Mouse (Mus musculus) embryo, embryonic 11.5 days (tissue): ENCODE measurements at regions not wholly inside any gene's neighbourhood (a gene's known extent, or its start where the extent isn't known, plus 50 kb on each side); places are given as distances from the start of the nearest gene placed in this dataset.

ENCODE experiments used
- DNase-seq: peaks from one replicate; pipeline ENCODE4 v3.0.0-alpha.2; 2012; ENCODE audit warnings: low read depth, low spot score

DNA sequence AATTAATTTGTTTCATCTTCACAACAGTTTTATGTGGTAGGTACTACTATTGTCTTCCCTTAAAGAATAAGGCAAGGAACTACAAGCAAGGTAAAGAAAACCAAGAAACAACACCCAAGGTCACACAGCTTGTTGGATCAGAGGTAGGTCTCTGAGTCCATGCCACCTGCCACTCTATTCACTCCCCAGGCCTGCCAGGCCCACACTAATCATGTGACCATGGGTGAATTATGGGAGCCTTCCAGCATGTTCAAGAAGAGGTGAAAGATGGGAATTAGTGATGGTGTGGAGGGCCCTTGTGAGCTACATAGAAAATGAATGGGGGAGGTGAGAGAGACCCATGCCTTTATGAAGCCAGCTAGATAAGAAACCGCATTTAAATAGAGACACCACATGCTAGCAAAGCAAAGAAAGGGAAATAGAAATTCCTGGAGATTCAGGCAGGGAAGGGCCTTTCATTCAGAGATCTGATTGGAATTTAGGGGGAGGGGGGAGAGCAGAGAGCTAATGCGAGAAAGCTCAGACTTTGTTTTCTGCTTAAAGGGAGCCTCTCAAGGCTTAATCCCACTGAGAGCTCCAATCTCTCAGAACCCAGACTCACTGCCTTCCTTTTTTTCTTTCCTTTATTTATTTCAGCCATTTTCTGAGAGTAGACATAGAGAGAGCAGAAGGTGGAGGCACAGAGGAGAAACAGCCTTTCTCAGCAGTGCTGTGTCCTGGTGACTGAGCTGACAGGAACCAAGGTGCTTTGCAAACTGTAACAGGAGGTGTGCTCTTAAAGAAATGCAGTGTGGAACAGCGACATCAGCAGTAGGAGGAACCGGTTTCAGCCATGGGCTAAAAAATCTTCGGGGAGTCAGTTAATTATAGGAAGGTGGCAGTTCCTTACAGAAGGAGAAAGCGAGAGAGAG is 160.0 kb downstream of the Spata19 start:
- DNase-seq: no peak

DNA sequence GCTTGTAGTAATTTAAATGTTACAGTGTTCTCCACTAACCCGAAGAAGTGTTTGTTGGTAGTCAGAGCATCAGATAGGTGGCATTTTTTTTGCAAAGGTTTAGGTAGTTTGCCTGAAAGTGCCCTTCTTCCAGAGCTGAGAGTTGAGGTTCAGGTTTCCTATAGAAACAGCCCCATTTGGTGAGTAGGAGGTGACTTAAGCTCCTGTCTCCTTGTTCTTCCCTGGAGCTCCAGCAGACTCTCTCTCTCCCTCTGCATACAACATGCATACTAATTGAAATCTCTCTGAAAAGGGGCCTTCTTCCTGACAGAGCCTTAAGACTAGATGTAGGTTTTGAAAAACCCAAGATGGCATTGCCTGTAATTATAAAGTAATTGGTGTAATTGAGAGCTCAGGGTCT is 161.3 kb downstream of the Spata19 start:
- no peak for DNase-seq

DNA sequence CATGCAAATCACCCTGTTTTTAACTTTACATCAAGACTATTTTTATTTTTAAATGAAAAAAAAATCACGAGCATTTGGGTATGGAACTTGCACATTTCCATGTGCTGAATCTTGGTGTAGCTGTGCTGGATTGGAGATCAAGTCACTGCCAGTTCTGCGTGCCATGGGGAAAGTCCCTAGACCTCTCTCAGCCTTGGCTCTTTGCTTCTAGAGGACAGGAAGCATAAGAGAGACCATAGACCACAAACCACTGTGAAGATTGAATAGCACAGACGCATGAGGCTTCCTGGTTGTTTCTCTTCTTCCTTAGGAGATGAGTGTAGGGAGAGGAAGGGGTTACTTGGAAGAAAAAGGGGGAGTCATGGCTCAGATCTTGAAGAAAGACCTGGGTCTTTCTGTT is 161.7 kb downstream of the Spata19 start:
- no peak for DNase-seq

DNA sequence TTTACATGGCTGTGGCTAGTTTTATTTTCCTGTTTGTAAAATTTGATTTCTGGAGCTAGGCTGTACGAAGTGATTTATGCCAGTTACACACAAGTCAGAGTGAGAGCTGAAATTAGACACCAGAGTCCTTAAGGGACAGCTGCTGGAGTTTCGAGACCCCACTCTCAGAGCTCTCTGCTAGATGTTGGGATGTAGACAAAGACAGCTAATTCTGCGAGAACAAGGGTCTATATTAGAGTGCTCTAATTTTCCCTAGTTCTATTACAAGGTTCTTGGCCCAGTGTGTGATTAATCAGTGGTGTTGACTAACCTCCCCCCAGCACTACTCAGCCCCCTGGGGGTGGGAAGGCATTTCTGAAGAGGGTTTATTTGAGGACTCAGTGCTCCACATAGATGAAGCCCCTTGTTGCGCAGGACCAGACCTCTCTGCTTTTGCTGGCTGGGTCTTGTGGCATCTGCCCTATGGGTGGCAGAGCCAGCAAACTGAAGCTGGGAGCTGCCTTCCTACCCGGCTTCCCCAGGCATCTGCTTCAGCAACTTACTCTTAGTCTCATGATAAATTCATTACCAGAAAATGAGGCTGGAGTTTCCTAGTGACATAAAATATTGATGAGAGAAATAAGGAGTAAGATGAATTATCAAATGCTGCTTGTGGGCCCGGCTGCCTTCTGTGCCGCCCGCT is 171.9 kb downstream of the Spata19 start:
- DNase-seq: no peak

DNA sequence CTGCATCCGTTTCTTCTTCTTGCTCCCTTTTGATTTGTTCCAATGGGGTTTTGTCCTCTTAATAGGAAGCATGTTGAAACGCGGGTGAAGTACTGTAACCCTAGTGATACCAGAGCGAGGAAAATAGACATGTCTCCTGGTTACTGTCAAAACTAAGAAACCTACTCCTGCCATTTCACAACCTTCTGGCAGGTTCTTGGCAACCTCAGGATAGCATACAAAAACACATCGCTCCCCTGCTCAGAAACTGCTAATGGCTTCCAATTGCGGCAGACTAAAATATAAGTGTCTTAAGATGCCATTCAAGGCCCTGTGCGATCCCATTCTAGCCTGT is 172.4 kb downstream of the Spata19 start:
- no peak for DNase-seq

DNA sequence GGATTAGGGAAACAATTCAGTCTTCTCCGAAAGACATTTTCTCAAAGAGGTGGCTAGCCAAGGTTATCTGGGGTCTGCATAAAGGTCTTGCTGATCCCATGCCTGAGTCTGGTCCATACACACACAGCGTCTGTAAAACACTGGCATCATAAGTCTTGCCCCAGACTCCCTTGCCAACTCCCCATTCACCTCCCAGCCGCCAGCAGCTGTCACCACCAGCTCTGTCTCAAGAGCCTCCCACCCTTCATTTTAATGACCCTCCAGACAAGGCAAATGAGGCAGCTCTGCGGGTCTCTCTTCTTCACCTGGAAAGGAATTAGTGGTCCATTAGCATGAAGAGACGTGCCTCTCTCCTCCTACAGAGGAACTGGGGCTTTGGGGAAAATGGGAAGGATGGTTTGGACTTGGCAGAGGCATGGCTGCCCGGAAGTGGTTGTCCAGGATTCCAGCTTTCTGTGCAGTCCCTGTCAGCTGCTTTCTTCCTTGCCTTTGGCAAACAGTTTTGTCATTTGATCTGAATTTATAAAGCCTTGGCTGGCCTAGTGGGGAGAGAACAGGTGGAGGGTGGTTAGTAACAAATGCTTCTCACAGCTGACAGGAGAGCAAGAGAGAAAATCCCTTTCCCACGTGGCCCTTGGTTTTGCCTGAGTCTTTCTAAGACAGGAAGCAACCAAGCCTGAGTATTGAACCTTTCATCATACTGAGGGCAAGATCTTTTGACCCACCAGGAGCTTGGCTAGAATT is 173.3 kb upstream of the Opcml start:
- no peak for DNase-seq

DNA sequence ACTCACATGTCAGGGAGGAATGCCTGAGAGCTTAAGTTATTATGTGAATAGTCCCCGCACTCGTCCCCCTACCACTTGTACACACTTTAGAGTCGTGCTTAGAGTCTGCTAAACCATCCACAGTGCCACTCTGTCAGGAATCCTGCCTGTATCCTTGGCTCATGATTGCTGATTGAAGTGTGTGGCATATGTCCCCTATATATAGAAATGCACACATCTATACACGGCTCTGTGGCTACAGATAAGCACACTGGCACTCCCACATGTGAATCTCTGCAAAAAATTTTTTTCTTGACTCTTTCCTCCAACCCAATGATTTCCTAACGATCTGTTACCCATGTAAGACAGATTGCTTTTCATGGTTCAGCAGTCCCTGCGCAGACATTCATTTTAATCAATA is 155.7 kb upstream of the Opcml start:
- no peak for DNase-seq

DNA sequence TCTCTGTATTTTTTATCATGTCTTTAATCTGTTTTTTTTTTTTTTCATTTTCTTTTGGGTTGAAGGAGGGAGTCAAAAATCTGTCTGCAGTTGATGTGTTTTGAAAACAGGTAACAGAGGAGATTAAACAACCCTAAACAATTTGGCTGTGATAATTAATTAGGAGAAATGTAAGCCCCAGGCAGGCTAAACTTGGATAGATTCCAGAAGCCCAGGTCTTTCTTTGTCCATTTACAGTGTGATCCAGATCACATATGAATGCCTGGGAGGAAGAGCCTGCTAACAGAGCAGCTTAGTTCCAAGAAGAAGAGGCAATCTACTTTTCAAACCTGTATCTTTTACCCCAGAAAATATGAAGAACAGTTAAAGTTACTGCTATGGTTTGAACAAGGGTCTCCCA is 150.0 kb upstream of the Opcml start:
- no peak for DNase-seq

DNA sequence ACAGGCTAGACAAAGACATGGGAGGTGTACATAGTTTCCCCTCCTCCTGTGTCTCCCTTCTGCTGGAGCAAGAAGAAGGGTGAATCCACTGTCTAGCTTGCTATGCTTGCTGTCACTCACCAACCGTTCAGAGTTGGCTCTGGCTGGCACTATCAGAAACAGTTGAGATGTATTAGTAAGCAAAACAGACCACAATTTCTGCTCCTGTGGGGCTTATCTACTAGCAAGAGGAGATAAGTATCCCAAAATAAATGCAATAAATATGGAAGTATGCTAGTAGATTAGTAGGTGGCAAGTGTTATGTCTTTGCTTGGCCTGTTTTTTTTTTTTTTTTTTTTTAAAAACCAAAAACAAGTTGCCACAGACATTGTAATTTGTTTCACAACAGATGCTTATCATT is 147.3 kb upstream of the Opcml start:
- no peak for DNase-seq

DNA sequence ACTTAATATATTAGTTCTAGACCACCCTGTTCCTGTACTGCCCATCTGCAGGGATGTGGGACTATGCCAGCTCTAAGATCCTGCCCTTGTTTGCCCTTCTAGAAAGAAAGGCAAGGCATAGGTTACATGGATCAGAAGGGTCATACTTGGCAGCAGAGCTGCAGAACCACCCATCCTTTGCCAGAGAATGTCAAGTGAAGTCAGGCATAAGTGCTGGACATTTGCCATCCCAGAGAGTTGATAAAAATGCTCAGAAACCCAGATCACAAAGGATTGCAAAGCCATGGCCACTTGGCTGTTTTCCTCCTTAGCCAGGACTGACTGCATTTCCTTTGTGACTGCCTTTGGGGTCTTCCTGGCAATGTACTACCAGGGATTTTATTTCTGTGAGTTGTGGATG is 146.7 kb upstream of the Opcml start:
- DNase-seq: no peak

DNA sequence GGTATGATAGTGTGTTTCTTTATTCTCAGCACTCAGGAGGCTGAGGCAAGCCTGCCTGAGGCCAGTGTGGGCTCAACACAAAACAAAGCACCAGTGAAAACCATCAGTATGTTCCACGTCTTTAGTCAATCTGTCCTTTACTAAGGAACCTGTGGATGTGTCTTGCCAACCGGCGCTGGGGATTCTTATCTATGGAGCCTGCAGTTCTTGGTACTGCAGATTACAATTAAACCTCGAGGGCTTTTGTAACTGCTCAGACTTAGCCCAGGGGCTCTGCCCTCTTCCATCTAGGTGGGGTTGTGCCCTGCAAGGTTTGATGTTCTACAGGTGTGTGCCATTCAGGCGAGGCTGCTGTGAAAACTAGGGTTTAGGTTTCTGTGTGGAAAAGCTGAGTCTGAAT is 145.1 kb upstream of the Opcml start:
- no peak for DNase-seq

DNA sequence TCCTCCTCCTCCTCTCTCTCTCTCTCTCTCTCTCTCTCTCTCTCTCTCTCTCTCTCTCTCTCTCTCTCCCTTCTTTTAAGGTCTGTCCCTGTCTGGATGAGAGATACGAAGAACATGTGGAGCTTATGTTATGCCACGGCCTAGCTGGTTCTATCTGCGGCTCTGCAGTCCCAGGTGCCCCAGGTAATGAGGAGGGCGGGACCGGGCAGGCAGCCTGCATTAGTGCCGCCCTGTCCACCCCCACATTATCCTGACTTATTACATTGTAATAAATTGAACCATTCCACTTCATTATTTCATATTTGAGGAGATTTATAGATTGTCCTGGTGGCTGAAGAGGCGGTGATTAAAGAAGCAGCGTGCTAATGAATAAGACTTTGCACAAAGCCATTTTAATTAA is 144.5 kb upstream of the Opcml start:
- no peak for DNase-seq

DNA sequence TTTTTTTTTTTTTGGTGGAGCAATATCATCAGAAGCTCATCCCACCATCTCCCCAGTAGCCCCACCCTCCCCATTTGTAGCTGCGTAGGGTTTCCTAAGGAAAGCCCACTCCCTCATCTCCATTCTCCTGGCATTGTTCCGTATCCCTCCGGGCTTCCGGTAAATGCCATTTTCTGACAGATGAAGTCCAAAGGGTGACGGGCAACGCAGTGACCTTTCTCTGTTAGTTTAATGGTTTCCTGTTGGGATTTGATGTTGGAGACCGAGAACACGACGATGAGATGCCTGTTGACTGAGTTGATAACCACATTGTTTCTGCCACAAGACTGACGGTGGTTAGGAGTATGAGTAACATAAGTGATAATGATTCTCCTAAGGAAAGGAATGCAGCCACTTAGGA is 143.6 kb upstream of the Opcml start:
- no peak for DNase-seq

DNA sequence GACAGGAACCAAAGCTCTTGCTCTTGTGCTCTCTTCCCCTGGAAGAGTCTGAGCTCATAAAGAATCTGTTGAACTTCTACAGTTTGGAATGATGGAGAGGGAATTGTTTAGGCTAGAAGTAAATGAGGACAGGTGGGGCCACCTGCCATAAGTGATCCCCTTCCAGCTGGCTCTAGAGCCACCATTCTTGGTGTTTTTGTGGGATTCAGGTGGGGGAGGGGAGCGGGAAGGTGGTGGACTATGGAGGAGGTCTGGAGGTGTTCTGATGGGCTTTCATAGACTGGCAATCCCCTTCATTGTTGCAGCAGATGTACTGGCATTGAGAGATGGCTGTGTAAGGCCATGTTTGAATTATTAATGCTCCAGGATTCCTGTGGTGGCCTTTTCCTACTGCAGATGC is 132.6 kb upstream of the Opcml start:
- no peak for DNase-seq

DNA sequence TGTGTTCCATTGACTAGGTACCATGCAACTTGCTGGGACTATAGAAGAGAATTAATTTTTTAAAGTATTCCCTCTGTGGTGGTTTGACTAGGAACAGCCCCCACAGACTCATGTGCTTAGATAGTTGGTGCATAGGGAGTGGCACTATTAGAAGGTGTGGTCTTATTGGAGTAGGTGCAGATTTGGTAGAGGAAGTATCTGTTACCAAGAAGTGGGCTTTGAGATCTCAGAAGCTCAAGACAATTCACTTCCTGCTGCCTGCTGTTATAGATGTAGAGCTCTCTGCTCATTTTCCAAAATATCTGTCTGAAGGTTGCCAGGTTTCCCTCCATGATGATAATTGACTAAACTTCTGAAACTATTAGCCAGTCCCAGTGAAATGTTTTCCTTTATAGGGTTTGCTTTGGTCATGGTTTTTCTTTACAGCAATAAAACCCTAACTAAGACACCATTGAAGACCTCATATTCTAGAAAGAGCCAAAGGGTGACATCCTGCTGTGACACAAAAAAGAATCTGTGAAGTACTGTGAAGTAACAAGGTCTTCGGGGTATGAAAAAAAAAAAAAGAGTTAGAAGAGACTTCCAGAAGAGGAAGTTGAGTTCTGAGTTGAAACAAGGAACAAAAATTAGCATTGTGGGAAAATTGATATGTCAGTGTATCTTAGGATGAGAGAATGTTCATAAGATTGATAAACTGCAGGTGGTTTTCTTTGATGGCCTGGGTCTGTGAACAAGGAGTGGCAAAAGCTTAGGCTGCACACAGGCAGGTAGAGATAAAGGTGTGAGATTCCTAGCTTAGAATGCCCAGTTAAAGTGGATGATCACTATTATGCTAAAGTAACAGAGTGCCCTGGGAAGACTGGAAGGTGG is 128.9 kb upstream of the Opcml start:
- DNase-seq: no peak

DNA sequence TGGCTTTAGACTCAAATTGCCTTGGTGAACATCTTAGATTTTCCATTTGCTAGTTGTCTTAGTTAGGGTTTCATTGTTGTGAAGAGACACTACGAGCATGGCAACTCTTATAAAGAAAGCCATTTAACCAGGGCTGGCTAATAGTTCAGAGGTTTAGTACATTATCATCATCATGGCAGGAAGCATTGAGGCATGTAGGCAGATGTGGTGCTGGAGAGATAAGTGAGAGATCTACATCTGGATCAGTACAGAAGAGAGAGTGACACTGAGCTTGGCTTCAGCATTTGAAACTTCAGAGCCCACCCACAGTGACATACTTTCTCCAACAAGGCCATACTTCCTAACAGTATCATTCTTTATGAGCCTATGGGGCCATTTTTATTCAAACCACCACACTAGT is 127.3 kb upstream of the Opcml start:
- no peak for DNase-seq

DNA sequence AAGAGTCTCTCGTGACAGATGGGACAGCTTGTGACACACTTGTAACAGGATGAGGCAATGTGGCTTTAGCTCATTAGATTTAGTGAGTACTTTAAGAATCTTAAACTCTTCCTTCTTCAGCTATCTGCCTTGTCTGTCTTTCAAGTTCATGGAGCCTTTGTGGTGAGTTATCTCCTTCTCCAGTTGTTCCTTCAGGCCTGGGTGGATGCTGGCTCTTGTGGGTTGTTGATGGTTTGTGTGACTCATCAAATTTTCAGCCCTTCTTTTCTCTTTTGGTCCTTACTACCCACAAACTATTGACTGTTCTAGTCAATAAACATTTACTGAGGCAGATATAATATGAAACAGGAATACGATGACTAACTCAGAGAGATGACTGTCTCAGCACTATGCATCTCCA is 124.9 kb upstream of the Opcml start:
- no peak for DNase-seq

DNA sequence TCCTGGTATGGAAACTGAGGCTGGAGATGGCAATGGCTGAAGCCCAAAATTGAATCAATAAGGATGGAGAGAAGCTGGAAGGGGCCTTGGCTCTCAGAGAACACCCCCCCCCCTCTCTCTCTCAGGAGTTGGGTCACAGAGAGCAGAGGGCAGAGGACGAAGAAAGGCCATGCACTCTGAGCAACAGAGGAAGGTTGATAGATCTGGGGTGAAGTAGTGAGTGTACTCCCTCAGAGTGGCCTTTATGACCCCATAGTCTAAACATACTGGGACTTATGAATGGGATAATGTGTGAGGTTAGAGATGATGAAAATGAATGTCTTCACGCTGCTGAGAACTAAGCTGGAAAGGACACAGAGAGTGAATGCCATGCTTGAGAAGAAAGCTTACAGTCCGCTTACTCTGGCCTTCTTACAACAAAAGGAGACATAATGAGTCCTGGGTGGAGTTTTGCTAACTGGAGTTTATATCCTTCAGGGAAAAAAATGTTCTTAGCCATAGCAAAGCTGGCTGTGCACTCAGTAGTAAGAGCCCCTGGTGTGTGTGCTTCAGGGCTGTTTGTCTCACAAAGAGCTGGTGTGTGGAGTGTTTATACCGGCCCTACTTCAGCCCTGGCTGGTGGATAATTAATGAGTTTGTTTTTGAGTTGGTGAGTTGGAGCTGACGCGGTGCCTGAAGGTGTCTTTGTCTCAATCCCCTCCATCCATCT is 120.4 kb upstream of the Opcml start:
- DNase-seq: no peak

DNA sequence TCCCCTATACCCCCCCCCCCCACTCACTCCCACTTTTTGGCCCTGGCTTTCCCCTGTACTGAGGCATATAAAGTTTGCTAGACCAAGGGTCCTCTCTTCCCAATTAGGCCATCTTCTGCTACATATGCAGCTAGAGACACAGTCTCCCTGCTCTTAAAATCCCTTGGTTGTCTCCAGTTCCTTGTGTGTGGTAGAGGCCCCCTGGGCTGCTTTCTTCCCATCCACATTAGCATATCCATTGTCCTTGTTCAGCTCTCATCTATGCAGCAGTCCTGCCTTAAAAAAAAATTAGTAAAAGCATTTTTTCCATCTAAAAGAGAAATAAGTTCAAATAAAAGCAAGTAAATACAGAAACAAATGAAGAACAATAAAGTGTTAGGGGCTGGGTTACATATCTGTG is 105.2 kb upstream of the Opcml start:
- DNase-seq: no peak

DNA sequence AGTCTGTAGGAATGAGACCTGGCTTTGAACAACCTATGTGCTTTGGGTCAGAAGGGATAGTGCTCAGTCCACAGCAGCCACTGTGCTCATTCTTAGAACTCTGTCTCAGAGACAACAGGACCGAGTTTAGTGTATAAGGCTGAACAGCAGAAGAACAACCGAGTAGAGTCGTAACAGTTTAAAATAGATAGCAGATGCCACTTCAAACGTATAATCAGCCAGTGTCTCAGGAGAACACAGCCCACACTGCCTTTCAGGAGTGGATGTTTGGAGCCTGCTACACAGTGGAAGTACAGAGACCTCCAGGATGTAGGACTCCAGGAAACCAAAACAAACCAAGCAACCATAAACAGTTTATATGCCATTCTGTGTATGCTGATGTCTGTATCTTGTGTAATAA is 99.0 kb upstream of the Opcml start:
- DNase-seq: no peak

DNA sequence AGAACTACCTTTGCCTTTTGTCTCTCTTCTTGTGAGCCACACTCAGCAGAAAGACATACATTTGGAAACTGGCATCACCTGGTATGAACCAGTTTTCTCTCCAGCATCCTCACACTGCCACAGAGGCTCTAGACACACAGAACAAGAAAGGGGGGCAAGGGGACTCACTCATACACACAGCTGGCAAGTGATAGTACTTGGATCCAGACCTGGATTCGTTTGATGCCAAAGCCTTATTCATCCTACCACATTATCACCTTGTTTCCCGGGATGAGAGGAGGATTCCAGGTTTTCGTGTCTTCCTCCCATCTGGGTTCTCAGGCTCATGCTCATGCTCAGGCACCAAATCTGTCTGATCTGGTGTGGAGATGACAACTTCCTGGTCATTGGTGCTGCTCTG is 97.8 kb upstream of the Opcml start:
- DNase-seq: no peak
